Mouse (Mus musculus): ENCODE measurements around the gene Gm28043. TPM values are rescaled to one million over a fixed set of nuclear protein-coding genes. Genes with fewer than 3 reads are reported as not detected.

Gm28043 gene
- polyA plus RNA-seq, 1 experiment = 0.48 TPM

- H3K4me1 ChIP-seq (ENCODE audit: control insufficient read depth, insufficient read depth, insufficient read length, low read length) = no peaks in the 10 kb centered on the region
- H3K27ac ChIP-seq (replicated peaks; ENCODE audit: low read depth, low read length) = no peak overlapping the region
- H3K4me3 ChIP-seq (ENCODE audit: insufficient read depth, low read depth, low read length) = no peak overlapping the region
Measured at GRCm38 (mm10) chr17:29725027-29725620, 110.4 kb downstream of the Gm28043 start.

GRCm38 (mm10) chr17:29728082-29728481 is 113.4 kb downstream of the Gm28043 start:
- no peak overlapping the region for H3K27ac ChIP-seq (replicated peaks; ENCODE audit: low read depth, low read length)
- no peak overlapping the region for H3K4me3 ChIP-seq (ENCODE audit: insufficient read depth, low read depth, low read length)
- no peaks in the 10 kb centered on the region for H3K4me1 ChIP-seq (ENCODE audit: control insufficient read depth, insufficient read depth, insufficient read length, low read length)

- H3K4me3 ChIP-seq (ENCODE audit: insufficient read depth, low read depth, low read length) = no peak overlapping the region
- H3K4me1 ChIP-seq (ENCODE audit: control insufficient read depth, insufficient read depth, insufficient read length, low read length) = no peaks in the 10 kb centered on the region
- no peak overlapping the region for H3K27ac ChIP-seq (replicated peaks; ENCODE audit: low read depth, low read length)
Measured at GRCm38 (mm10) chr17:29730510-29731265, 116.0 kb downstream of the Gm28043 start.

- no peaks in the 10 kb centered on the region for H3K4me1 ChIP-seq (ENCODE audit: control insufficient read depth, insufficient read depth, insufficient read length, low read length)
- no peak overlapping the region for H3K4me3 ChIP-seq (ENCODE audit: insufficient read depth, low read depth, low read length)
- H3K27ac ChIP-seq (replicated peaks; ENCODE audit: low read depth, low read length) = no peak overlapping the region
Measured at GRCm38 (mm10) chr17:29731266-29731952, 116.7 kb downstream of the Gm28043 start.

- H3K4me3 ChIP-seq (ENCODE audit: insufficient read depth, low read depth, low read length) = no peak overlapping the region
- no peak overlapping the region for H3K27ac ChIP-seq (replicated peaks; ENCODE audit: low read depth, low read length)
- H3K4me1 ChIP-seq (ENCODE audit: control insufficient read depth, insufficient read depth, insufficient read length, low read length) = no peaks in the 10 kb centered on the region
Measured at GRCm38 (mm10) chr17:29731953-29732325, 117.3 kb downstream of the Gm28043 start.

GRCm38 (mm10) chr17:29732522-29732921 is 117.8 kb downstream of the Gm28043 start:
- H3K4me1 ChIP-seq (ENCODE audit: control insufficient read depth, insufficient read depth, insufficient read length, low read length) = no peaks in the 10 kb centered on the region
- no peak overlapping the region for H3K27ac ChIP-seq (replicated peaks; ENCODE audit: low read depth, low read length)
- no peak overlapping the region for H3K4me3 ChIP-seq (ENCODE audit: insufficient read depth, low read depth, low read length)

- Histone ChIP-seq H3K4me3 (ENCODE audit: insufficient read depth, low read depth, low read length) (no peak overlapping the region), H3K4me1 (ENCODE audit: control insufficient read depth, insufficient read depth, insufficient read length, low read length) (no peaks in the 10 kb centered on the region), H3K27ac (replicated peaks; ENCODE audit: low read depth, low read length) (no peak overlapping the region)
Measured at GRCm38 (mm10) chr17:29736448-29737014, 121.9 kb downstream of the Gm28043 start.

GRCm38 (mm10) chr17:29737849-29738804 is 123.5 kb downstream of the Gm28043 start:
- no peak overlapping the region for H3K4me3 ChIP-seq (ENCODE audit: insufficient read depth, low read depth, low read length)

GRCm38 (mm10) chr17:29747466-29747865 is 132.8 kb downstream of the Gm28043 start:
- Histone ChIP-seq H3K4me1 (ENCODE audit: control insufficient read depth, insufficient read depth, insufficient read length, low read length) (no peaks in the 10 kb centered on the region), H3K4me3 (ENCODE audit: insufficient read depth, low read depth, low read length) (no peak overlapping the region)

More at GRCm38 (mm10) chr17:29737849-29738804, 123.5 kb downstream of the Gm28043 start:
- no peak overlapping the region for H3K27ac ChIP-seq (replicated peaks; ENCODE audit: low read depth, low read length)
- H3K4me1 ChIP-seq (ENCODE audit: control insufficient read depth, insufficient read depth, insufficient read length, low read length) = no peaks in the 10 kb centered on the region

More at GRCm38 (mm10) chr17:29747466-29747865, 132.8 kb downstream of the Gm28043 start:
- H3K27ac ChIP-seq (replicated peaks; ENCODE audit: low read depth, low read length) = no peak overlapping the region

Other genes with a start within 250 kb of the Gm28043 start
- 77.0 and 152 TPM in 2 replicates for gene Pim1, start 124.1 kb upstream of the Gm28043 start, polyA plus RNA-seq (2012; ENCODE audit: insufficient read depth, insufficient read length, missing spikeins)
- not detected in 2 replicates for gene Gm17657, start 65.2 kb upstream of the Gm28043 start, polyA plus RNA-seq (2012; ENCODE audit: insufficient read depth, insufficient read length, missing spikeins)
- gene Tbc1d22b, start 65.1 kb upstream of the Gm28043 start, polyA plus RNA-seq (2012; ENCODE audit: insufficient read depth, insufficient read length, missing spikeins) = 7.2 and 8.4 TPM in 2 replicates
- gene Tmem217, start 62.5 kb upstream of the Gm28043 start, polyA plus RNA-seq (2012; ENCODE audit: insufficient read depth, insufficient read length, missing spikeins) = not detected in 2 replicates
- 11.0 and 11.7 TPM in 2 replicates for gene Rnf8, start 86 bp upstream of the Gm28043 start, polyA plus RNA-seq (2012; ENCODE audit: insufficient read depth, insufficient read length, missing spikeins)
- gene Cmtr1, start 45.7 kb downstream of the Gm28043 start, polyA plus RNA-seq (2012; ENCODE audit: insufficient read depth, insufficient read length, missing spikeins) = 23.9 and 27.6 TPM in 2 replicates
- 14.6 and 20.1 TPM in 2 replicates for gene Ccdc167, start 102.2 kb downstream of the Gm28043 start, polyA plus RNA-seq (2012; ENCODE audit: insufficient read depth, insufficient read length, missing spikeins)

Measured in brown adipose tissue, adult 24 weeks (tissue).